Mouse (Mus musculus): ENCODE measurements at regions not wholly inside any gene's neighbourhood (a gene's known extent, or its start where the extent isn't known, plus 50 kb on each side); places are given as distances from the start of the nearest gene placed in this dataset.

DNA sequence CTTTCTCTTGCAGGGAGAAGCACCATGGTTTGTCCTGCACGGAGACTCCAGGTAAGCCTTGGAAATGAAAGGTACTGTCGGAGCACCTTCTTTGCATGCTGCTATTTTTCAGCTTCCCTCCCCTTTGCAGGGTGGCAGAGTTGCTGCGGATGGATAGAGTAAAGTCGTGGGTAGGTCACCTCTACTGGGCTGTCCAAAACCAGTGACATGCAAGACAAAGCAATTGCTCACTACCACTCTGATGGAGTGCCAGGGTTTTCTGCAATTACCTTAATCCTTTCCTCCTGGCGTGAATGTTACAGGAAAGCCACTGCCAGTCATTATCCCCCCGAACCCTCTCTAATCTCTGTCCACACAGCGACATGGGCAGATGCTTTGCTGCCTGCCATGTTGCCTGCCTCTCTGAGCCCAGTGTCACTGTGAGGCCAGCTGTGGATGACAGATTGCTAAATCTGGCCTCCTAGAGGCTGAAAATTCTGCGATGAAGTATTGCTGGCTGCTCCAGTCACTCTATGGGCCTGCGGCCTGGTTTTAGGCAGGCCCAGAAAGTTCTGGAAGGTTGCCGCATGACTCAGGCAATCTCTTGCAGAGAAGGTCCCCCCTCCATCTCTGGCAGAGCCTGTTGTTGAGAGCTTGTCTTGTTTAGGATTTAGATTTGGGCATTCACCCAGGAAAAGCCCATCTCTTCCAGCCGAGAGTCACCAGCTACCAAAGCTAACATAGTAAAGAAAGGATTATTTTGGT, 54.1 kb upstream of the Sod3 start:
- no peak for TF ChIP-seq CTCF (IDR thresholded peaks at IDR 0.05; ENCODE audit: insufficient read depth, low read depth, low read length)
- TF ChIP-seq POLR2A (IDR thresholded peaks at IDR 0.05; ENCODE audit: insufficient read depth, low read depth, low read length), result no peak
- H3K27ac ChIP-seq (ENCODE audit: insufficient read depth, low read depth, low read length), result 0 out of 2 replicates have a peak overlapping the region, but pooled peaks have one; percentile 4
- WGBS, result 68% methylated on average over 11 of the region's 11 CpGs
- H3K4me3 ChIP-seq (ENCODE audit: insufficient read depth, low read depth, low read length), result no peak overlapping the region
- H3K4me1 ChIP-seq (ENCODE audit: control insufficient read depth, insufficient read depth, low read length), result peaks cover 4% of the 10 kb centered on the region; the same call in 1 of the 2 replicates

DNA sequence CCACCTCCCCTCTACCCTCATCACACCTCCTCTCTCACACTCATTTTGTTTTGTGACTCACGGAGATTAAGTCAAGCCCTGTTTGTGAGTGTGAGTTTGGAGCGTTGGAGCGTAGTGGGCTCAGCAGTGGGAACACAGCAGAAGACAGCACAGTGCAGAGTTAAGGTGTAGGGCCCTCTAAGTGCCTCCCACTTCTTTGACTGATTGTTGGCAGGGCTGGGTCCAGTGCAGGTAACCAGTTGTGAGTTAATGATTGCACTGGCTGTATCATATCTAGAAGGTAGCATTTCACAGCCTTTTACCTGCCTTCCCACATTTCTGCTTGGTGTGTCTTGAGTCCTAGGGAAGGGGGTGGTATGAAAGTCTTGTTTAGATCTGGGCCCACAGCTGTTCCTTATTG, 67.3 kb upstream of the Sod3 start:
- Histone ChIP-seq H3K4me1 (ENCODE audit: control insufficient read depth, insufficient read depth, low read length) (no peaks in the 10 kb centered on the region), H3K4me3 (ENCODE audit: insufficient read depth, low read depth, low read length) (no peak overlapping the region), H3K27ac (ENCODE audit: insufficient read depth, low read depth, low read length) (no peak overlapping the region)
- WGBS, result 95% methylated on average over 3 of the region's 3 CpGs
- TF ChIP-seq CTCF (IDR thresholded peaks at IDR 0.05; ENCODE audit: insufficient read depth, low read depth, low read length) (no peak), POLR2A (IDR thresholded peaks at IDR 0.05; ENCODE audit: insufficient read depth, low read depth, low read length) (no peak)

DNA sequence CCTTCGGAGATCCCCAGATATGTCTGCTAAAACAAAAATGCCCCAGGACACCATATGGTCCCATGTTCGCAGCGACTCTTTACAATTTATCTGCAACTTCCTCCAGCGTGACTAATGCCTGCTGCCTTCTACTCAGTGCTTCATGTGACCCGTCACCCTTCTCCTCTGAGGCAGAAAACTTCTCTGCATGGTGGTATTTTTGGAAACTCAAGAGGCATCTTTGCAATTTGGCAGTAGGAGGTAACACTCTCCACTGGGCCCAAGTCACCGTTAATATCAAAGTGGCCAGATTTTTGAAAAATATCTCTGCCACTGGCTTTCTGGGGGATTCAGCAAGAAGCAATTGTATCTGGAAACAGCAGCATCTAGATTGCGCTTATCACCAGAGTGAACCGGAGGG, 69.1 kb upstream of the Sod3 start:
- Histone ChIP-seq H3K27ac (ENCODE audit: insufficient read depth, low read depth, low read length) (no peak overlapping the region), H3K4me3 (ENCODE audit: insufficient read depth, low read depth, low read length) (no peak overlapping the region), H3K4me1 (ENCODE audit: control insufficient read depth, insufficient read depth, low read length) (no peaks in the 10 kb centered on the region)
- TF ChIP-seq POLR2A (IDR thresholded peaks at IDR 0.05; ENCODE audit: insufficient read depth, low read depth, low read length) (no peak), CTCF (IDR thresholded peaks at IDR 0.05; ENCODE audit: insufficient read depth, low read depth, low read length) (no peak)
- WGBS, result 67% methylated on average over 8 of the region's 8 CpGs

DNA sequence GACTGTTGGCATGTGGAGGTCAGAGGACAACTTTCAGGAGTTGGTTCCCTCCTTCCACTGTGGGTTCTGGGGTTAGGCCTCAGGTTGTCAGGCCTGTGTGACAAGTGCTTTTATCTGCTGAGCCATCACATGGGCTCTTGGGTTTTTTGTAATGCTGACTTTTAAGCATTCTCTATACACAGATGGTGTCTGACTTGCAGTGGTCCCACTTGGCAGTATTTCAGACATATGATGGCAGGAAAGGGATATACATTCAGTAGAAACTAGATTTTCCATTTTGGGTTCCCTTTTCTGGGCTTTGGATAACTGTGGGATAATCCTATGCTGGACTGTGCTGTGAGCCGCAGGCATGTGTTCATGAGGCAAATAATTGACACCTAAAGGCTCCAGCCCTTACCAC, 75.3 kb upstream of the Sod3 start:
- Histone ChIP-seq H3K4me1 (ENCODE audit: control insufficient read depth, insufficient read depth, low read length) (no peaks in the 10 kb centered on the region), H3K4me3 (ENCODE audit: insufficient read depth, low read depth, low read length) (no peak overlapping the region), H3K27ac (ENCODE audit: insufficient read depth, low read depth, low read length) (no peak overlapping the region)
- TF ChIP-seq CTCF (IDR thresholded peaks at IDR 0.05; ENCODE audit: insufficient read depth, low read depth, low read length) (no peak), POLR2A (IDR thresholded peaks at IDR 0.05; ENCODE audit: insufficient read depth, low read depth, low read length) (no peak)
- 92% methylated on average over 1 of the region's 1 CpGs for WGBS

DNA sequence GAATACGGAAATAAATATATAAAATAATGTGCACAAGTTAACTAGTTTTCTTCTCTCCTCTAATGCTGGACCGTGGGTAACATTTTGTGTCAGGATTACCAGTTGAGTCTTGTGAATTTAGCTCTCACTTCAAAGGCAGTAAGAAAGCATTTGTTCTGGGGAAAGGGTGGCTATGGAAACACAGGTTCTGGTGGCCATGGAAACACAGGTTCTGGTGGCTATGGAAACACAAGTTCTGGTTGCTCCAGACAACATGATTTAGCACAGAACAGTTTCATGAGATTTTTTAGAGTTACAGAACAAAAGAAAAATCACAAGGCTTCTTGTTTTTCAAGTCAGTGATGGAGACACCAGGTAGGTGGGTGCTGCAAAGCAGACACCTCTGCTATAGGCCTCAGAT, 82.7 kb upstream of the Sod3 start:
- no peaks in the 10 kb centered on the region for H3K4me1 ChIP-seq (ENCODE audit: control insufficient read depth, insufficient read depth, low read length)
- H3K27ac ChIP-seq (ENCODE audit: insufficient read depth, low read depth, low read length), result no peak overlapping the region
- no peak overlapping the region for H3K4me3 ChIP-seq (ENCODE audit: insufficient read depth, low read depth, low read length)
- no peak for TF ChIP-seq CTCF (IDR thresholded peaks at IDR 0.05; ENCODE audit: insufficient read depth, low read depth, low read length)
- no peak for TF ChIP-seq POLR2A (IDR thresholded peaks at IDR 0.05; ENCODE audit: insufficient read depth, low read depth, low read length)
- WGBS, result 74% methylated on average over 2 of the region's 2 CpGs

DNA sequence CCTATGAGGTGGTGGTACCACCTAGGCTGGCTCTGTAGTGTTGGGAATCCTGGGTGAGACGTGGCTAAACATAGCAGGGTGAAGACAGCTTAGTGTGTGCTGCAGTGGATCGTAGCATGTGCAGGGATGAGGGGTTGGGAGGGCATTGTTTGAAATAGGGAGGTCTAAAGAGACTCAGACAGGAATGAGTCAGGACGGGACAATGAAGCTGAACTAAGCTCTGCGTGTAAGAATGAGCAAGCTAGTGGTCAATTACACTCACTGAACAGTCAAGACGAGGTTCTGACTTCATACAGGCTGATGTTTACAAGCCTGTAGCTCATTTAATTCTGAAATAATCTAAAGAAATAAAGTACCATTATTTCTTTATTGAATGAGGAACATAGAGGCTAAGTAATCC, 85.5 kb upstream of the Sod3 start:
- TF ChIP-seq POLR2A (IDR thresholded peaks at IDR 0.05; ENCODE audit: insufficient read depth, low read depth, low read length) (no peak), CTCF (IDR thresholded peaks at IDR 0.05; ENCODE audit: insufficient read depth, low read depth, low read length) (no peak)
- WGBS, result 68% methylated on average over 5 of the region's 5 CpGs
- Histone ChIP-seq H3K4me3 (ENCODE audit: insufficient read depth, low read depth, low read length) (no peak overlapping the region), H3K4me1 (ENCODE audit: control insufficient read depth, insufficient read depth, low read length) (no peaks in the 10 kb centered on the region), H3K27ac (ENCODE audit: insufficient read depth, low read depth, low read length) (no peak overlapping the region)

DNA sequence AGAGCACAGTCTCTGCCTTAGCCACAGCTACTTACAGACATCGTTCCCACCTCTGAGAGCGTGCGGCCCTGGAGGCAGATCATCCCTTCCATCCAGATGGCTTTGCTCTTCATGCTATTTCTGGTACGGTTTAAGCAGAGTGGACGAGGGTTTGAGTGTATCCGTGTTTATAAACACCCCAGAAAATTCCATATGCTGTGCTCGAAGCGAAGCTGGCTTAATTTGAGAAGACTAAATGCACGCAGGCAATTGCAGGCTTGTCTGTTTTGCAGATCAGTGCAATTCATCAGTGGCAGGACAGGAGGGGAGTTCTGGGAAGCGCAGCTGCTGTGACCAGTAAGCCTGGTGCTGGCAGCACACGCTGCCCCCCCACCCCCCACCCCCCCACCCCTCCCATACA, 72.9 kb upstream of the Dhx15 start:
- no peak overlapping the region for H3K4me3 ChIP-seq (ENCODE audit: insufficient read depth, low read depth, low read length)
- H3K4me1 ChIP-seq (ENCODE audit: control insufficient read depth, insufficient read depth, low read length), result no peaks in the 10 kb centered on the region
- H3K27ac ChIP-seq (ENCODE audit: insufficient read depth, low read depth, low read length), result no peak overlapping the region
- WGBS, result 72% methylated on average over 11 of the region's 11 CpGs
- TF ChIP-seq POLR2A (IDR thresholded peaks at IDR 0.05; ENCODE audit: insufficient read depth, low read depth, low read length) (no peak), CTCF (IDR thresholded peaks at IDR 0.05; ENCODE audit: insufficient read depth, low read depth, low read length) (no peak)

DNA sequence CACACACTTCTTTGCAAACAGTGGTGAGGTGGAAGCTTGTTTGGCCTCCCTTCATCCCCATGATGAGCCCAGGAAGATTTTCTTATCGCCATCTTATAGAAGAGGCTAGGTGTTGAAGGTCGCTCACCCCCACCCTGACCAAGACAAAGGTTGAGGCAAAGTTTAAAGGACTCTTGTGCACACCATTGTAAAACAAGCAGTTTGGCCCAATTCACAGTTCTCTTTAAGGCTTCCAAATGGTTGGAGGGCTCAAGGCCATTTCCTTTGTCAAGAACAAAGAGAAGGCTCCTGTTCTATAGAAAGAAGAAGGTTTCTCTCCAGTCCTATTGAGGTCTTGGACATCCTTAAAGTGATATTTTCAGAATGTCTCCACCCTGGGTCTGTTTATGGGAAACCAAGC, 67.8 kb upstream of the Dhx15 start:
- no peak for TF ChIP-seq CTCF (IDR thresholded peaks at IDR 0.05; ENCODE audit: insufficient read depth, low read depth, low read length)
- TF ChIP-seq POLR2A (IDR thresholded peaks at IDR 0.05; ENCODE audit: insufficient read depth, low read depth, low read length), result no peak
- H3K4me1 ChIP-seq (ENCODE audit: control insufficient read depth, insufficient read depth, low read length), result peaks cover 4% of the 10 kb centered on the region; the same call in 1 of the 2 replicates
- no peak overlapping the region for H3K27ac ChIP-seq (ENCODE audit: insufficient read depth, low read depth, low read length)
- H3K4me3 ChIP-seq (ENCODE audit: insufficient read depth, low read depth, low read length), result no peak overlapping the region
- WGBS, result 91% methylated on average over 2 of the region's 2 CpGs

DNA sequence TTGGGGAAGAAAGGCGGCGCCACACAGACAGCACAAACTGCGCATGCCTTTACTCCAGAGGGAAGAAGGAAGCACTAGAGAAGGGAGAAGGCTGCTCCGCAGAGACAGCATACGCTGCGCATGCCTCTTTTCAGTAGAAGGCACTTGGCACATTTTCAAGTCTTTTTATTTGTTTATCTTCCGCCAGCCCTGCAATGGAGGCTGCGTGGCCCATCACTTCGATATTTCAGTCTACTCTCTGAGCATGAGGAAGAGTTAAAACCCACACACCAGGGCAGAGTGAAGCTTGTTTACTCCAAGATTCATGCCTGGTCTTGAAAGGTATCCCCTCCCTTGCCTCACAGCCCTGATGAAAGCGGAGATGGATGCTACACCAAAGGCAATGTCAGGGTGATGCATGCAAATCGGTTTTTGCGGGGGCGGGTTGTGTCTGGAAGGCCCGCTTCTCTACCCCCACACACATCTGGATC, 64.3 kb upstream of the Dhx15 start:
- peak overlapping the region; percentile 2; the same call in 1 of the 2 replicates for H3K4me3 ChIP-seq (ENCODE audit: insufficient read depth, low read depth, low read length)
- 42% methylated on average over 14 of the region's 14 CpGs for WGBS
- 0 out of 2 replicates have a peak overlapping the region, but pooled peaks have one; percentile 6 for H3K27ac ChIP-seq (ENCODE audit: insufficient read depth, low read depth, low read length)
- TF ChIP-seq POLR2A (IDR thresholded peaks at IDR 0.05; ENCODE audit: insufficient read depth, low read depth, low read length) (no peak), CTCF (IDR thresholded peaks at IDR 0.05; ENCODE audit: insufficient read depth, low read depth, low read length) (no peak)
- peaks cover 4% of the 10 kb centered on the region; the same call in 1 of the 2 replicates for H3K4me1 ChIP-seq (ENCODE audit: control insufficient read depth, insufficient read depth, low read length)

Measured in olfactory bulb, adult 2 months (tissue).